In genomic region chr10:53597121-53597881, GRCm38 (mm10) we compare ENCODE assay signal across 8 mouse cellular contexts. TPM values are rescaled to one million over a fixed set of nuclear protein-coding genes. Genes with fewer than 3 reads are reported as not detected.
DNase-seq lines count a peak whose midpoint lies in the region; ATAC-seq and TF ChIP-seq lines count a peak whose summit lies in the region.

No protein-coding gene starts in this region.

- H3K36me3 ChIP-seq in forebrain, embryonic 14.5 days (ENCODE audit: control insufficient read depth, insufficient read depth, low read length) = peaks cover 17% of the 10 kb centered on the region; the same call in 1 of the 2 replicates
- H3K36me3 ChIP-seq in lung, postnatal 0 days (ENCODE audit: insufficient read depth, low read length) = peaks cover 1% of the 10 kb centered on the region; the same call in 1 of the 2 replicates

- peak overlapping the region; percentile 95 for H3K9ac ChIP-seq in forebrain, embryonic 14.5 days (ENCODE audit: low read length)
- H3K9ac ChIP-seq in lung, postnatal 0 days (replicated peaks; ENCODE audit: low read depth) = peak overlapping the region; percentile 89

- intact Hi-C loops in heart, postnatal 25 days (cut with DNase I) = loop anchor here (2.0 to 10.0 kb wide), 2 partner anchors 30 to 222 kb away; partner anchors contain the start of gene Cep85l

- TF ChIP-seq EP300 in lung, postnatal 0 days (IDR thresholded peaks at IDR 0.05) = no peak

- peaks cover 30% of the 10 kb centered on the region for H3K4me1 ChIP-seq in forebrain, embryonic 14.5 days (ENCODE audit: control insufficient read depth, insufficient read depth, low read length)
- H3K4me1 ChIP-seq in lung, postnatal 0 days (ENCODE audit: insufficient read depth, low read depth, low read length) = no peaks in the 10 kb centered on the region

- TF ChIP-seq CTCF in lung, postnatal 0 days (IDR thresholded peaks at IDR 0.05) = no peak

- ATAC-seq in forebrain, embryonic 14.5 days = peak; percentile 21
- ATAC-seq in lung, postnatal 0 days = peak; percentile 26

- WGBS in forebrain, embryonic 14.5 days = under 1% methylated on average over 79 of the region's 99 CpGs
- WGBS in lung, postnatal 0 days = 2% methylated on average over 32 of the region's 99 CpGs

- H3K9me3 ChIP-seq in forebrain, embryonic 14.5 days (replicated peaks; ENCODE audit: control insufficient read depth, low read length) = no peaks in the 10 kb centered on the region
- H3K9me3 ChIP-seq in lung, postnatal 0 days (ENCODE audit: low read length) = no peaks in the 10 kb centered on the region

- peak overlapping the region; percentile 97 for H3K27ac ChIP-seq in forebrain, embryonic 14.5 days (ENCODE audit: low read depth, low read length)
- peak overlapping the region; percentile 98 for H3K27ac ChIP-seq in lung, postnatal 0 days (ENCODE audit: low read length)

- peak; percentile 56 for DNase-seq in urinary bladder, adult 2 months (ENCODE audit: low spot score)
- DNase-seq in urinary bladder, postnatal 10 days (ENCODE audit: low spot score) = no peak
- DNase-seq in forebrain, embryonic 14.5 days (ENCODE audit: low spot score) = peak; percentile 42
- peak; percentile 21 for DNase-seq in heart, postnatal 25 days (ENCODE audit: low spot score)
- peak; percentile 21 to 51 for DNase-seq in layer of hippocampus, adult 18-20 months (ENCODE audit: low spot score in 2 of 2)
- DNase-seq in lung, postnatal 0 days (ENCODE audit: low spot score) = peak; percentile 61
- peak; percentile 27 for DNase-seq in ovary, postnatal 10 days (ENCODE audit: low spot score)
- DNase-seq in thymus, postnatal 0 days (ENCODE audit: low spot score) = peak; percentile 59

- peak overlapping the region; percentile 86 for H3K4me3 ChIP-seq in forebrain, embryonic 14.5 days (ENCODE audit: low read depth, low read length)
- H3K4me3 ChIP-seq in lung, postnatal 0 days (ENCODE audit: low read depth, low read length) = peak overlapping the region; percentile 73

- no peaks in the 10 kb centered on the region for H3K27me3 ChIP-seq in forebrain, embryonic 14.5 days (replicated peaks; ENCODE audit: control insufficient read depth, insufficient read depth, low read length)
- H3K27me3 ChIP-seq in lung, postnatal 0 days (replicated peaks; ENCODE audit: insufficient read depth, low read length) = no peaks in the 10 kb centered on the region

- H3K4me2 ChIP-seq in forebrain, embryonic 14.5 days (ENCODE audit: low read length) = peak overlapping the region; percentile 70
- peak overlapping the region; percentile 81 for H3K4me2 ChIP-seq in lung, postnatal 0 days (replicated peaks; ENCODE audit: low read depth, low read length)

RNA-seq across cellular contexts. Expression of gene Asf1a, which starts 0.7 kb away (rescaled TPM):
- polyA plus RNA-seq in urinary bladder, adult 2 months (2012; rRNA removed) = 29.0 and 34.7 TPM in 2 replicates
- 107 and 119 TPM in 2 replicates for polyA plus RNA-seq in forebrain, embryonic 14.5 days (2014; fragmentation: Nextera tagmentation; extraction: Ambion mirVana)
- total RNA-seq in heart, postnatal 25 days (2021) = 10 to 100 TPM; 28.5 to 30.7 TPM
- total RNA-seq in layer of hippocampus, adult 18-20 months (2021) = 10 to 100 TPM; 22.7 to 25.0 TPM
- polyA plus RNA-seq in lung, postnatal 0 days (2015; fragmentation: Nextera tagmentation; extraction: Ambion mirVana) = 65.9 and 75.2 TPM in 2 replicates
- polyA plus RNA-seq in thymus, postnatal 0 days (2015; fragmentation: Nextera tagmentation; extraction: Ambion mirVana) = 159 and 162 TPM in 2 replicates

RNA-seq across cellular contexts. Expression of gene Mcm9, which starts 32.9 kb away (rescaled TPM):
- 5.0 and 6.0 TPM in 2 replicates for polyA plus RNA-seq in urinary bladder, adult 2 months (2012; rRNA removed)
- polyA plus RNA-seq in forebrain, embryonic 14.5 days (2014; fragmentation: Nextera tagmentation; extraction: Ambion mirVana) = 9.1 and 11.6 TPM in 2 replicates
- total RNA-seq in heart, postnatal 25 days (2021) = 1 to 10 TPM; 2.6 TPM
- 1 to 10 TPM; 4.5 to 5.0 TPM for total RNA-seq in layer of hippocampus, adult 18-20 months (2021)
- polyA plus RNA-seq in lung, postnatal 0 days (2015; fragmentation: Nextera tagmentation; extraction: Ambion mirVana) = 4.4 and 4.5 TPM in 2 replicates
- 9.9 and 10.0 TPM in 2 replicates for polyA plus RNA-seq in thymus, postnatal 0 days (2015; fragmentation: Nextera tagmentation; extraction: Ambion mirVana)
